Mouse (Mus musculus): Measurements from ENCODE around the gene Olfr1428.
A peak's percentile ranks its signal among the peaks of the same experiment; 100 is the strongest.
"Not testable (repeated sequence)": the region's sequence is repeated elsewhere in the genome, so short reads cannot be mapped to it uniquely, and the experiment has no call there.

Olfr1428 gene

DNA sequence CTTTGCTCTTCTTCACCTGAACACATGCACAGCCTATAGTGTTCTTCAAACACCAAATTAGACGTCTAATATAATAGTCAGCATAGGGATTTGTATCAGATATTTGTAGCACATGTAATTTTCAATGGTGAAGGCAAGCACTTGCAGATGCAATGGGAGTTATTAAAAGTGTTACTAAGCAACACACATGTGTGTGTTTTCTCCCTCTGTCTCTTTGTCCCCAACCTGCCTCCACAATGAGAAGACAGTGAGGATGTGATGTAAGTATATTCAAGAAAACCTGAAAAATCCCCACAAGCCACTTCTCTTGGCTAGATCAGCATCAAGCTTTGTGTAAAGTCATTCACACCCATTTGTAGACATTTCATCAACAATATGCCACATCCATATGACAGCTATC lies at the start of gene Olfr1428:
Gene Olfr1428, minus strand, starts transcription at position 101 of the 400 bp plus-strand sequence.
- no peak for DNase-seq (ENCODE audit: low read depth)

GRCm38 (mm10) chr19:12145452-12145851 lies 29.8 kb upstream of the Olfr1428 start:
- DNase-seq (ENCODE audit: low read depth), result peak; percentile 3

DNA sequence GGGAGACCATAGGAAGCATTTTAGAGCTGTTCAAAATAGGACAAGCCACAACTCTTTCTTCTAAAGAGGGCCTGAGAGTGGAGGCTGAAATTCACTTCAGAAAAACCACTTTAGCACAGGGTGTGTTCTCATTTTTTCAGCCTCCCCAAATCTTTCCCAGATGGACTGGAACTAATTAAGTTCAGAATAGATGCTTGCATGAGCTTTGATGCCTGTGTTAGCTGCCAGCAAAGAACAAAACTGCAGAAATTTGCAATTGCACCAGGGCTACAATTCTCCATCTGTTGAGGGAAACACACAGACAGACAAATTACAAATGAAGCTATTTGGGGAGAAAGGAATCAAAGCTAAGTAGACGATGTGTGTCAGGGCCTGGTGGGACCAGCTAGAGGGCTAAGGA lies 27.7 kb upstream of the Olfr1428 start:
- DNase-seq (ENCODE audit: low read depth), result peak; percentile 1

- DNase-seq (ENCODE audit: low read depth), result peak; percentile 2
Measured at GRCm38 (mm10) chr19:12134289-12134688, 18.6 kb upstream of the Olfr1428 start.

DNA sequence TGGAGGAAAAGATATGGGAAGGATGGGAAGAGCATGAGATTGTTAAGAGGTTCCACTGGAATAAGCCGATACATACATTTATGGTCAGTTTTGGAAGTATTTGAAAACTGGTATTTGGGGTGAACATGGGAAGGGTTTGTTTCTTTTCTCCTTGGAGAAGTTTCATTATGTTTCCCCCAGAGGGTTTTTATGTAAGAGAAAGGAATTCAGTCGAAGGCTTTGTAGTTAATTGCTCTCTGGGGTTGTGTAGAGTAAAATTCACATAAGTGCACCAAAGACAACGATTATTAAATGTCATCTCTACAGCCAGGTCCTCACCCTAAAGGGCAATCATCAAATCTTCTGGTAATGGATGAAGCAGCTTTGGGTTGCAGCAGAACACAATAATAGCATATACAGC lies 7.4 kb upstream of the Olfr1428 start, which contains the start of gene Olfr76:
Gene Olfr76, minus strand, starts transcription at position 101 of the 400 bp plus-strand sequence.
- no peak for DNase-seq (ENCODE audit: low read depth)

DNA sequence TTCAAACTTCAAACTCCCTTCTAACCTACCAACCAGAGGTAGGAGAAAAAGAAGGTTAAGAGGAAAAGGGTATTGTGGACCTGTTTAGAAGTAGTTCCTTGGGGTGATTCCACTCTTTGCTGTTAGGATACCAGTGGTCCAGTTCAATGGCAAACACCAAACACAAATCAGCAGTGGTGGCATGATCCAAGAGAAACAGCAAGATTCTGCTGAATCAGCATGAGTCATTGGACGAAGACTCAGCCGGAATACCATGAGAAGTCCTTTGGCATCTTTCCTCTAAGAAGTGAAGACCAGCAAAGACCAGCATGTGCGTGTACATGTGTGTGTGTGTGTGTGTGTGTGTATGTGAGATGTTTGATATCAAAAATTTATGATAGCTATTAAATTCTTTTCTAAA lies 767 bp upstream of the Olfr1428 start:
- DNase-seq (ENCODE audit: low read depth), result no peak

- DNase-seq (ENCODE audit: low read depth), result no peak
Measured at GRCm38 (mm10) chr19:12113807-12114206, 1.9 kb downstream of the Olfr1428 start.

DNA sequence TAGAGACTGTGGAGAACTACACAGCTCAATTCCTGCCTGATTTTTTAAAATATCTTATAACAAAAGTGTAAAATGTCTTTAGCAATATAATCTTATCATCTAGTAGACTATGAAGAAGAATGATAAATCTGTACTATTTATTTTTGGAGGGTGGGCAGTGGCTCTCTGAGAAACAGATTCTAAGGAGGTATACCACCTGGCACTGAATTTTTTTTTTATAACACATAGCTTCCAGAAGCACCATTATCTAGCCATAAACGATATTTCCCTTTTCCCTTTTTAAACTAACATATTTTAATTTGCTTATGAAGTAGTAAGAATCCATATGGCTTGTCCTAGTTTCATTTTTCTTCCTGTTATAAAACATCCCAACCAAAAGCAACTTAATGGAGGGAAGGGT lies 11.2 kb downstream of the Olfr1428 start:
- DNase-seq (ENCODE audit: low read depth), result no peak

DNA sequence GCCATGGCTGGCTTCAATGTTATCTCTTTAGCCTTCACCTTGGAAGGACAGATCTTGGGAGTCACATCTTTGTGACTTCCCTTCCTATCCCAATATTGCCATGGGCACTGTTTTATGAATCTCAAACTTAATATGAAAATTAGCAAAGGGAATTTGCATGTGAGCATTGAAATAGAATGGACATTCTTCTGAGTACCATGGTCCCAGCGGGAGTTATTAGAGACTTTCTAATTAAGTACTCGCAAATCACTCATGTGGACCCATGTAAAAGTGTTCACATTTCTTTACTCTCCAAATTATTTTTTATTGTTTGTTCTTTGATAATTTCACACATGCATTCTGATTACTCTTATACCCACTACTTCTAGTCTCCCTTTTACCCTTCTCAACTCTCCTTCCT lies 12.5 kb downstream of the Olfr1428 start, which contains the start of gene Olfr1427:
Gene Olfr1427, minus strand, starts transcription at position 101 of the 400 bp plus-strand sequence.
- DNase-seq (ENCODE audit: low read depth), result no peak

GRCm38 (mm10) chr19:12091913-12092312 lies 23.8 kb downstream of the Olfr1428 start, which contains the start of gene Olfr1426:
Gene Olfr1426, minus strand, starts transcription at chr19:12092013.
- no peak for DNase-seq (ENCODE audit: low read depth)

DNA sequence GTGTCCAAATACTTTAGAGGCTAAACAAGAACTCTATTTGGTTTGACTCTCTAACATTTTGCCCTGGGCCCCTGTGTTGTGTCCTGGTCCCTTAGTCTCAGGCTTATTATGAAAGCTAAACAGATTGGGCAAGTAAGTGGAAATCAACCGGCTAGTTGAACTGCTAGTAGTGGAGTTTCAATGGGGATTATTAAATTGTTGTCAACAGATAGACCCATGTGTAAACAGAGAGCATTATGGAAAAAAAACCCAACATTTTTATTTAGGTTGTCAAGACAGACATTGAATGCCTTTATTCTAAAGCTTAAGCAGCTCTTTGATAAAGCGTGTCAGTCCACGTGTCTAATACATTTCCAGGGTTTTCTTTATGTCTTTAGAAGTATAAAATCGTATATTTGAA lies 38.1 kb downstream of the Olfr1428 start, which contains the start of gene Olfr1425:
Gene Olfr1425, minus strand, starts transcription at position 101 of the 400 bp plus-strand sequence.
- DNase-seq (ENCODE audit: low read depth), result not testable (repeated sequence)

DNA sequence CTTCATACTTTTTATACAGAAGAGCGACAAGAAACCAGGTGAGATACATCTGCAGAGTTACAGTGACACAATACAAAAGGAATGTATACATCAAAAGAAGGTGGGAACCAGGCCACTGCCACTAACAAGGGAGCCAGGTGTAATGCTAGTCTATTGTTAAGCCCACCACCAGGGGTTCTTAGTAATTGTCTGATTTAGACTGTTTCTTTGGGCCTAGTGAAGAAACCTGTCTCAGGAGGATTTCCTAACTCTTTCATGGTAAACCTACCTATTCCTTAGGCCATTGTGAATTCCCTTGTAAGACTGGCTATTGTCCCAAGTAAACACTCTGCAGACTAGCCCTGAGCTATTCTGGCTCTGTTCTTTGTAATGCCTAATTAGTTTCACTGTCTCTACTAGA lies 46.2 kb downstream of the Olfr1428 start:
- DNase-seq (ENCODE audit: low read depth), result not testable (repeated sequence)

DNA sequence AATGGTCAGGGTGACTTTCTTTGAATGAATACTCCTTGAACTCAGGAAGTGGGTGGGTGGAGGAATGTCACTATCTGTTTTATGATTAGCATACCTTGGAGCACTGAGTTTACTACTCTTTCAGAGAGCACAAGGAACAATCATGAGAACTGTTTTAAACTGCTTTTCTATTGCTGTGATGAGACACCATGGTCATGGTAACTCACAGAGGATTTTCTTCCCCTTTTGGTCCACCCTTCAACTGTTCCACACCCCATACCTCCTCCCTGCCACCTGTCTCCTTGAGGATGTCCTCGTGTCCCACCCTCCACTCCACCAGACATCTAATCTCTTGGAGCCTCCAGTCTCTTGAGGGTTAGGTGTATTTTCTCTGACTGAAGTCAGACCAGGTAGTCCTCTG lies 47.9 kb downstream of the Olfr1428 start:
- not testable (repeated sequence) for DNase-seq (ENCODE audit: low read depth)

- not testable (repeated sequence) for DNase-seq (ENCODE audit: low read depth)
Measured at GRCm38 (mm10) chr19:12062582-12062981, 53.1 kb downstream of the Olfr1428 start, which contains the start of gene Olfr1424. Gene Olfr1424, minus strand, starts transcription at chr19:12062682.

Data from fibroblast of lung, adult 2 months (primary cell).